Mouse (Mus musculus) kidney, postnatal 10 days (tissue): ENCODE data around the gene Hsp90aa1.
A peak's percentile ranks its signal among the peaks of the same experiment; 100 is the strongest.
"Not testable (repeated sequence)": the region's sequence is repeated elsewhere in the genome, so short reads cannot be mapped to it uniquely, and the experiment has no call there.

Experiments used
- DNase-seq: peaks from one replicate; pipeline ENCODE4 v3.0.0; 2021; ENCODE audit warnings: mixed read lengths

The Hsp90aa1 gene

GRCm38 (mm10) chr12:110702556-110702955 lies at the start of gene Hsp90aa1:
Gene Hsp90aa1, minus strand, starts transcription at chr12:110702728.
- DNase-seq: no peak

GRCm38 (mm10) chr12:110750770-110751439 lies 48.4 kb upstream of the Hsp90aa1 start:
- no peak for DNase-seq

- peak; percentile 47 for DNase-seq
Measured at GRCm38 (mm10) chr12:110738158-110738921, 35.8 kb upstream of the Hsp90aa1 start.

- peak; percentile 99 for DNase-seq
Measured at GRCm38 (mm10) chr12:110737170-110738157, 34.9 kb upstream of the Hsp90aa1 start, which contains the start of gene Wdr20. Gene Wdr20, plus strand, starts transcription at chr12:110737944.

GRCm38 (mm10) chr12:110736641-110737040 lies 34.1 kb upstream of the Hsp90aa1 start:
- peak; percentile 22 for DNase-seq

- DNase-seq: not testable (repeated sequence)
Measured at GRCm38 (mm10) chr12:110733254-110733653, 30.7 kb upstream of the Hsp90aa1 start.

GRCm38 (mm10) chr12:110726428-110726827 lies 23.9 kb upstream of the Hsp90aa1 start:
- no peak for DNase-seq

GRCm38 (mm10) chr12:110725489-110725888 lies 23.0 kb upstream of the Hsp90aa1 start:
- no peak for DNase-seq

- DNase-seq: no peak
Measured at GRCm38 (mm10) chr12:110725051-110725450, 22.5 kb upstream of the Hsp90aa1 start.

GRCm38 (mm10) chr12:110716004-110716403 lies 13.5 kb upstream of the Hsp90aa1 start:
- no peak for DNase-seq

- DNase-seq: no peak
Measured at GRCm38 (mm10) chr12:110714215-110714614, 11.7 kb upstream of the Hsp90aa1 start.

GRCm38 (mm10) chr12:110713784-110714183 lies 11.3 kb upstream of the Hsp90aa1 start:
- DNase-seq: no peak

- no peak for DNase-seq
Measured at GRCm38 (mm10) chr12:110711270-110711669, 8.7 kb upstream of the Hsp90aa1 start.

- DNase-seq: no peak
Measured at GRCm38 (mm10) chr12:110707451-110707850, 4.9 kb upstream of the Hsp90aa1 start.

GRCm38 (mm10) chr12:110706337-110707231 lies 4.1 kb upstream of the Hsp90aa1 start:
- peak; percentile 73 for DNase-seq

- DNase-seq: not testable (repeated sequence)
Measured at GRCm38 (mm10) chr12:110705419-110705818, 2.9 kb upstream of the Hsp90aa1 start.

- DNase-seq: no peak
Measured at GRCm38 (mm10) chr12:110703682-110704081, 1.2 kb upstream of the Hsp90aa1 start.

GRCm38 (mm10) chr12:110703008-110703471 lies 512 bp upstream of the Hsp90aa1 start:
- DNase-seq: peak; percentile 94

GRCm38 (mm10) chr12:110701363-110701762 lies 1.2 kb downstream of the Hsp90aa1 start:
- peak; percentile 57 for DNase-seq

- DNase-seq: no peak
Measured at GRCm38 (mm10) chr12:110700730-110701129, 1.8 kb downstream of the Hsp90aa1 start.

GRCm38 (mm10) chr12:110699171-110699547 lies 3.4 kb downstream of the Hsp90aa1 start:
- DNase-seq: no peak
